Mouse (Mus musculus): ENCODE measurements at regions not wholly inside any gene's neighbourhood (a gene's known extent, or its start where the extent isn't known, plus 50 kb on each side); places are given as distances from the start of the nearest gene placed in this dataset.

DNA sequence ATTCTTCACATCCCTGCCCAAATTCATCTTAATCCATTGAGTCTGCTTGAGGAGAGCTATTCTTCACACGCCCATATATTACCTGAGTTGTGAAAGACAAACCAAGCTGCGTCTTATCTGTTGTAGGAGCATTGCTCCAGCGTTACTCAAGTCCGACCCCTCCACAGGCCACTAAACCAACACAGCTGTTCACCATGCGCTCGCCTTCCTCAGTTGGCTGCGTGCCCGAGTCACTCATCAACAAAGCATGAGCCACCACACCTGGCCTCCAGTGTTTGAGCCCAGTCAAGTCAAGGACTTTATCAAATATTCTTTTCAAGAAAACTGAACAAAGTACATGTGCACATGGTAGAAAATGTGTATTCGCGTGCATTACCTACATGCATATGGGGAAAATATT, 504.7 kb upstream of the Atp11b start:
- TF ChIP-seq CTCF (IDR thresholded peaks at IDR 0.05): no peak
- no peak for TF ChIP-seq POLR2A (IDR thresholded peaks at IDR 0.05; ENCODE audit: insufficient read depth, low read depth, low read length)
- TF ChIP-seq EP300 (IDR thresholded peaks at IDR 0.05; ENCODE audit: insufficient read depth, low read depth, low read length): no peak

Measured in heart, adult 2 months (tissue).